Mouse (Mus musculus): Measurements from ENCODE around the gene Fam171a2. TPM values are rescaled to one million over a fixed set of nuclear protein-coding genes. Genes with fewer than 3 reads are reported as not detected.

The Fam171a2 gene
- total and polyA plus RNA-seq, 3 experiments, result 2.8 to 18.1 (median 8.3) TPM

DNA sequence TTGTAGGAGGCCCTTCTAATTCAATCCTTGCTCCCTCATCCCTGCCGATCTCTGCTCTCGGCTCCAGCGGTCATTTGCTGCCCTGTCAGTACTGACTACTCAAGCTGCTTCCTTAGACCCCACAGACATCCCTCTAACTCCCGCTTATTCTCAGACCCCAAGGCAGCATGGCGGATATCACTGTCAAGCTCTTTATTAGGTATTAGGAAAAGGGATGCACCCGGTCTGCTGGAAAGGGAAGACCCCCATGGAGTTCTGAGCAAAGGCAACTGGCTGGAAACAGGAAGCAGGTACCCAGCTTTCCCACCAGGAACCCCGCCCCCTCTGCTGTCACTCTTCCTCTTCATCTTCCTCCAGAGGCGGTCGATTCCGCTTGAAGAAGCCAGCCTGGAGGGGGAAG is 5.6 kb upstream of the Fam171a2 start:
- DNase-seq, result no peak

DNA sequence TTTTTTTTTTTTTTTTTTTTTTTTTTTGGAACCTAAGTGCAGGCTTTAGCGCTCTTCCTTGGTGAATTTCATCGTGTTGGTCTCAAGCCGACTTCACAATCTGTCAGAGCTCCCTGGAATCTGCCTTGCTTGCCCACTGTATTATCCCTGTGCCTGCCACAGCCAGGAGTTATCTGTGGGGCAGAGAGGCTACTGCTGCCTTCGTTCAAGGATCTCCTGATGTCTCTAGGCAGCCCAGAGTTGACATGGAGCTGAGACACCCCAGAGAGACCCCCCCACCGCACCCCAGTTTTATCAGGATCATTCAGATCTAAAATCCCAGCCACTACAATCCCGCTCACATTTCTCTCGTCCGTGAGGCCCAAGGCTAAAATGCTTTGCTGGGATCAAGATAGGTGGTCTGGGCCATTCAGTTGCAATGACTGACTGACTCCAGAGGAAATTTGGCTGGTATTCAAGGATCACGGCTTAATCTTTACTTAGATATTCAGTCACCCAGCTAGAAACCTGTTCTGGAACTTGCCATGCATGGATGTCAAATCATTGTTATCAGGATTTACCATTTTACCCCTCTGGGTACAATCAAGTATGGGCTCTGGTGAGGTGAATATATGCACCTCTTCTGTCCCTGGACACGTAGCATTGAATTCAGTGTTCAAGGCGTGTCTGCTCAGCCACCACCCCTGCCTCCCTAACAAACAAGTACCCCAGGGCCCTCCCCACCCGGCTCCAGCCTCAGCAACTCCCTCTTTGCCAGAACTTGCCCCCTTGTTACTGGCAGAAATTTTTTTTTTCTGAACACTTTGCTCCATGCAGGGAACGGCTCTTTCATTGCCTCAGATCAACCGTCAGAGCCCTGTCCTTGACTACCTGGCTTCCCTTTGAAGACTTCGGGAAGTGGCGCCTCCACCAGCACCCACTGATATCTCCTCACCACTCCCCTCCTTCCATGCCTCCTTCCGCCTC is 1.8 kb upstream of the Fam171a2 start:
- no peak for DNase-seq

DNA sequence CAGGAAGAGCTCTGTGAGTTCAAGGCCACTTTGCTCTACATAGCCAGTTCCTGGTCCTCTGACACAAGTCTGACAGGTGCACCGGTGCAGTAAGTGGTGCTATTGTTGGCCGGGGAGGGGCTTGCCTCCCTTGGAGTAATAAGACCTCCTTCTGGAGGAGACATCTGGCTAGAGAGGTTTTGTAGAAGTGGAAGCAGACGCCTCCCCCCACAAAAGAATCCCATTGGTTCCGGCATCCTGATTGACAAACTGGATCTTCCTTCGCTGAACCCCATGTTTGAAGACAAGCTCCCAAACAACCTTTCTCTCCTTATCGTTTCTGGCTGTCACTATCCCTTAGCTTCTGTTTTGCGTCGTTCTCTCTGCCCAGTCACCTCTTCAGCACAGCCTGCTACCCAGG is 845 bp upstream of the Fam171a2 start:
- no peak for DNase-seq

DNA sequence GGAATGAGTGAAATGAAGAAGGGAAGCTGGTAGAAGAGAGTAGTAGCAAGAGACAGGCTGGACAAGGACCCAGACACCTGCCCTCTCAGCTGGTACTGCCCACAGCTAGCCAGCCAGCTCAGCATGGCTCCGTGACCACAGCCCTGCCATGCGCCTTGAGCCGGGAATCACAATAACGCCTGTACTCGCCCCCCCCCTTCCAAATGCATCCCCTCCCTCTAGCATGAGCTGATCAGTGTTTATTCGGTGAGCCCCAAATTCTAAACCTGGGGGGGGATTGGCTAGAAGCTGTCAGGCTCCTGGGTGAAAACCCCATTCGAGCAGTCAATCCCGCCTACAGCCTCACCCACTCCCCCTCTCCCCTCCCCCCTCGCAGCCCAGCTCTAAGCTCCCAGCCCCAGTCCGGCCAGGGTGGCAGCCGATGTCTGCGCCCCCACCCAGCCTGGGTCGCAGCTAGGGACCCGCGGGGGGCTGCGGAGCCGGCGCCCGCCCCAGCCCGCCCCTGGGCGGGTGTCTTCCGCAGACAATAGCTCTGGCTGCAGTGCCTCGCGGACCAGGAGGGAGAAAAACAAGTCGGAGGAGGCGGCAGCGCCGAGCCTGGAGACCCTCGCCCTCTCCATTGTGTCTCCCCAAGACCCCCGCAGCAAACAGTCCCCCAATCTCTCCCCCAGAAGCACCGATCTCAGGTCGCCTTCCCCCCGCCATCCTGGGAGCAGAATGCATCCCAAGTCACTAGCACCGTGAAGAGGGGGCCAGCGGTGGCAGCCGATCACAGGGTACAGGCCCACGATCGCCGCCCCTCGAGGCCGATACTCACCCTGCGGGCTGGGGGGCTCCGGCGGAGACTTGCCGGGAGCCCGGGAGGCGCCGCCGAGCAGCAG is 661 bp downstream of the Fam171a2 start:
- no peak for DNase-seq

DNA sequence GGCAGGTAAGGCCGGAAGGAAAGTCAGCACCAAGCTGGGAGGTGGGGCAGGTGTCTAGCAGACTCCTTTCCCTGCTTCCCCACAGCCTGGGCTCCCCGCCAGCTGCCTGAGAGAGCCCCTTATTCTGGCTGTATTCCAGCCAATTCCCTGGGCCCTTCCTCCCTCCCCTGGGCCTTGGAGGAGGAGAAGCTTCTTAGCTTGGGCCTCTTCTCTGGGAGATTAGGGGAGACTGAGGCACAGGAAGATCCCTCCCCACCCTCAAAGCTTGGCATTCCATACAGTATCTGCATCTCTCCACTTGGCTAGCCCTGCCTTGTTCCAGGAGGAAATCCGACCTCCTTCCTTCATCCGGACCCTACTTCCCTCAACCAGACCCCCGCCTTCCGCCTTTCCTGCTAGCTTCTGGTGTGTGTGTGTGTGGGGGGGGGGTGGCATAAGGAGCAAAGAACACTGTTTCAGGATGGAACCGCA is 1.6 kb downstream of the Fam171a2 start:
- DNase-seq, result no peak

GRCm38 (mm10) chr11:102445264-102445890 is 2.1 kb downstream of the Fam171a2 start:
- DNase-seq, result no peak

DNA sequence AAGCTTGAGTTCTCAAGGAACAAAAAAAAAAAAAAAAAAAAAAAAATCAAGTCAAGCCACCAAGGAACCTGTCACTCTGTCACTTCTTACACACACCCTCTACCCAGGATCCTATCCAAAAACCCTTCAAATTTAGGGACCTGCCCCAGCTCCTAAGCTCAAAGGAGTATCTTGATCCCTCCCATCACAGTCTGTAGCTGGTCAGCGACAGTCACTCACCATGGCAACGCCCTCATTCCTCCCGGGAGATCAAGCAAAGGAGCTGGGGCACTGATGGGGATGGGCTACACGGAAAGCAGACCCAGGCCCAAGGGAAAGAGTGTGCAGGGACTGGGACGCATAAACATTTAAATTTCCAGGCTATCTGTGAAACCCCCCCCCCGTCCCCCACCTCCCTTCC is 2.7 kb downstream of the Fam171a2 start:
- no peak for DNase-seq

GRCm38 (mm10) chr11:102444321-102444720 is 3.2 kb downstream of the Fam171a2 start:
- DNase-seq, result no peak

GRCm38 (mm10) chr11:102443740-102444139 is 3.7 kb downstream of the Fam171a2 start:
- DNase-seq, result no peak

- no peak for DNase-seq
These were observed 5.4 kb downstream of the Fam171a2 start for GRCm38 (mm10) chr11:102442089-102442488.

- no peak for DNase-seq
These were observed 6.0 kb downstream of the Fam171a2 start for GRCm38 (mm10) chr11:102441434-102441833.

GRCm38 (mm10) chr11:102440255-102440654 is 7.2 kb downstream of the Fam171a2 start:
- DNase-seq, result no peak

DNA sequence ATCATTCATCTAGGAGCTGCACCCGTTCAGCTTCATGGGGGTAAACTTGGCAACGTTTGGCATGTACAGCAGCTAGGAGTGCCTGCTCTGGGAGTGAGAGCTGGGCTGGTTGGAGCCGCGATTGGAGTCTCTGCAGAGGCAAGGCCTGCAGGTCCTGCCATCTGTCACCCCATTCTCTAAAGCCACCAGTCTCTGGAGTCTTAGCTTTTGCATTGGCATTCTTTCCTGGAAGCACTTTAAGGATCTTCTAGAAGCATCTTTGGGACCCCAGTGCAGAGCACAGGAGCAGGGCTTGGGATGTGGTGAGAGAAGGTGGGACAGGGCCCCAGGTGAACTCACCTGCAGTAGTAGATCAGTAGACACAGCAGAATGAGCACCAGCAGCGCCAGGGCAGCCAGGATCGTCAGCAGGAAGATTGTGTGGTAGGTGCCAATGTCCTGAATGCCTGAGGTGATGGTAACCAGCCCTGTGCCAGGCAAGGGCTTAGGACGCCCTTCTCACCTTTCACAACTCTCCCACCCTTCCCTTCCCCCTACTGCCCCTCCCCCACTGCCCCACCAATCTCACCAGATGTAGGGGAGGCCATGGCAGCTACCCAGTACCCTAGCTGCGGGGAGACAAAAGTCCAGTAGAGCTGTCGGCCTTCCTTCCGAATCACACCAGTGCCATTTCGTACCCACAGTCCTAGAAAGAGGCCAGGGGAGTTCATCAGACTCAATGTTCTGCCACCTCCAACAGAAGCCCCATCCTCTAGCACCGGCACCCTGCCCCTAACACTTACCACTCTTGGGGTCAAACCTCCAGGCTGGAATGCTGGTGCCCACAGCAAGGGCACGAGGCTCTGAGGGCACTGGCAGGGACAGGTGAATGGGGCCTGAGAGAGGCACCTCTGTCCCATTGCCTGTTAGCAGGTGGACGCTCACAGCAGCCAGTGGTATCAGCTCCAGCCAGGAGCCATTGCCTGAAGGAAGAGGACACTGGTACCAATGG is 8.1 kb downstream of the Fam171a2 start:
- DNase-seq, result no peak

DNA sequence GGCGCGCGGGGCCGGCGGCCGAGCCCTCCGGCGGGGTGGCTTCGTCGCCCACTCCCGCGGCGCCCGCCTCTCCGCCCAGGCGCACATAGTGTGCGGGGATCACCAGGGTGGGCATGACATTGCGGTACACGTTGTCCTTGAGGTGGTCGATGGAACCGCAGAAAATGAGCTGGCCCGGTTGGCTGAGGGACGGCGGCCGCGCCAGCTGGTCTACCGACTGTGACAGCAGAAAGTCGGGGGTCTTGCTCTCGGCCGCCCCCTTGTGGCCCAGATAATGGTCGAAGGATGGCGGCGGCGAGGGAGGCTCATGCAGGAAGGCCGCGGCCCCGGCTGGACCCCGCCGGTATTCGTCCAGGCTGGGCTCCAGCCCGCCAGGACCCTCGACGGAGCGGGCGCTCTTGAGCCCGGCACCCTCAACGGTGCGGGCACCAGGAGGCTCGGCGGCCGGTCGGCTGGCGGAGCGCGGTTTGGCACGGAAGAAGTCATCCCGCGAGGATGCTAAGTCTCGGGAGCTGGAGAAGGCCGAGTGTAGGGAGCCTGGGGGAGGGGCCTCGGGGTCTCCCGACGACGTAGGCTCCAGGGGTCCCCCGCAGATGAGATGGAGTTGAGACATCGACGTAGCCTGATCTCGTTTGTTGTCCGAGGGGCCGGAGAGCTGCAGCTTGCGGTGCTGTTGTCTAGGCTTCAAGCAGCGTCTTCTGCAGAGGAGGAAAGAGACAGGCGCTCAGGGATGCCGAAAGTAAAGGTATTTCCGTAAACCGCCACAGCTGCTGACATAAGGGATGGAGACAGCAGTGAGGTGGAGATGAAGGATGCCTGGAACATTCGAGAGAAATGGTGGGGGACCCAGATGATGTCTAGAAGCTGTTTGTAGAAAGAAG is 9.0 kb downstream of the Fam171a2 start:
- DNase-seq, result peak; percentile 88

DNA sequence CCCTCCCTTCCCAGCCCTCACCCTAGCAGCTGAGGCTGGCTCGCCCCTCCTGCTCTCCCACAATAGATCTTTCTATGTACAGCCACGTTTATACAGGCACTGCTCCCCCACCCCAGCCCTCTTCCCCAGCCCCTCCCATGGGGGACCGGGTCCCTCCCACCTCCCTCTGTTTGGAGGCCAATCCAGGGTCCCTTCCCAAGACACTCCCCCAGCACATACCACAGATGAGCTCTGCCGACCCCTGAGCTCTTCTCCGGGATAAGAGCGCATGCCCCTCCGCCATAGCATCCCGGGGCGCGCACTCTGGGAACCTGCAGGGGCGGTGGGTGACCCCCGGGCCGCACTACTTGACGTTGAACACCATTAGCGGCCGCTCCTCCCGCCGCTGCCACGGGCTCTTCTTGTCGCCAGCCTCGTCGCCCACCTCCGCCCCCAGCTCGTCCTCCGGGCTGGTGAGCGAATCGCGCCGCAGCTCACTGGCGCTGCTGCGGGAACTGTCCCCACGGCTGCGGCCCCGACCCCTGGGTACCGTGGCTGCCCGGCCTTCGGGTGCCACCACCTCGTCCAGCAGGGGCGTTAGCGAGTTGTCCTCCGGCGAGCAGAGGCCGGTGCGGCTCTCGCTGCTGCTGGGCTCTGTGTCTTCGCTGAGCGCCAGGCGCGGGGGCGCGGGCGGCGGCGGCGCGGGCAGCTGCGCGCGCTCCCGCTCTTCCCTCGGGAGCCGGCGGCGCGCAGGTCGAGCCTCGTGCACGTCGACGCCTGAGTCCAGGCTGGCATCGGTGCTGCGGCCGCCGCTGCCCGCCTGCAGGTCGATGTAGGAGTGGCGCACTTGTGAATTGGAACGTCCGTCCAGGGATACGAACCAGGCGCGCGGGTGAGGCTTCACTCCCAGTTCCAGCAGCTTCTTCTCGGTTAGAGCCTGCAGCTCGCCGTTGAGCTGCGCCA is 10.1 kb downstream of the Fam171a2 start:
- peak; percentile 89 for DNase-seq

DNA sequence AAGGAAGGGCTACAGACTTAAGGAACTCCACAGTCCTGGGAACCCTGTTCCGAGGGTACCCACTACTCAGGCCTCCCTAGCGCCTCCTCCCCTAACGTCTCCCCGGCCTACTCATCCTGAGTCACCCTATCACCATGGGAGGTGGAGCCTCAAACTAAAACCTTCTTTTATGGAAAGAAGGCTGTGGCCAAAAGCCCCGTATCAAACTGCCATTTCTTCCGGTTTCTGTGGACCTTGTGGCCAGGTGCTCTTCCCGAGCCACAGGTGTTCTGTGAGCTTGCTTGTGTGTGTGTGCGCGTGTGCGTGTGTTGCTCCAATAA is 11.1 kb downstream of the Fam171a2 start:
- peak; percentile 71 for DNase-seq

- DNase-seq, result peak; percentile 63
These were observed 11.6 kb downstream of the Fam171a2 start for GRCm38 (mm10) chr11:102435754-102436470.

All from adrenal gland, adult 2 months (tissue).